In genomic region chr1:41036940-41037339, GRCm38 (mm10) we compare ENCODE assay signal across 18 mouse cellular contexts.
DNase-seq lines count a peak whose midpoint lies in the region; ATAC-seq and TF ChIP-seq lines count a peak whose summit lies in the region.
"Had no signal": no experiment of that assay in that cellular context is flagged by ENCODE, and none has a peak within 500 bp of the region (broad histone marks: within the 10 kb centered on the region; RNA-seq: fewer than 3 reads in every experiment).

No protein-coding gene starts in this region.

- peak; percentile 48; the same call in 1 of the 2 replicates for ATAC-seq in frontal cortex, adult (ENCODE audit: low TSS enrichment)
- ATAC-seq in neural tube, embryonic 15.5 days (ENCODE audit: low FRiP score) = no peak
- ATAC-seq in heart, embryonic 11.5 days (replicated peaks; ENCODE audit: insufficient number of reproducible peaks, low FRiP score, low TSS enrichment) = no peak
- ATAC-seq: intestine, embryonic 16.5 days had no signal

- TF ChIP-seq POLR2A in lung, adult 2 months (IDR thresholded peaks at IDR 0.05; ENCODE audit: borderline replicate concordance, extremely low read depth, low read depth, low read length) = no peak

- no peaks in the 10 kb centered on the region for H3K27me3 ChIP-seq in neural tube, embryonic 15.5 days (replicated peaks)
- no peaks in the 10 kb centered on the region for H3K27me3 ChIP-seq in heart, embryonic 11.5 days (ENCODE audit: control insufficient read depth, insufficient read depth, low read length)
- H3K27me3 ChIP-seq: hindbrain, embryonic 12.5 days; lung, embryonic 15.5 days had no signal

- peak overlapping the region; percentile 3 for H3K4me2 ChIP-seq in neural tube, embryonic 15.5 days
- H3K4me2 ChIP-seq in heart, embryonic 11.5 days = no peak overlapping the region
- H3K4me2 ChIP-seq: hindbrain, embryonic 12.5 days; liver, embryonic 11.5 days; lung, embryonic 15.5 days had no signal

- TF ChIP-seq CTCF in lung, adult 2 months (IDR thresholded peaks at IDR 0.05; ENCODE audit: insufficient read depth, low read length) = no peak

- H3K9ac ChIP-seq in neural tube, embryonic 15.5 days (replicated peaks) = no peak overlapping the region
- no peak overlapping the region for H3K9ac ChIP-seq in heart, embryonic 11.5 days (ENCODE audit: low read depth, low read length)
- H3K9ac ChIP-seq: hindbrain, embryonic 12.5 days; lung, embryonic 15.5 days had no signal

- no peak for DNase-seq in frontal cortex, postnatal 14 days (ENCODE audit: low spot score in 2 of 2)
- DNase-seq in neural tube, embryonic 10.5 days (ENCODE audit: extremely low spot score, low spot score) = no peak
- DNase-seq in hindlimb bud, embryonic 11.5 days (ENCODE audit: extremely low spot score, low read depth, low spot score) = peak; percentile 14
- DNase-seq in retina, postnatal 7 days (ENCODE audit: low read depth, low spot score) = peak; percentile 8
- no peak for DNase-seq in lung, adult 2 months
- DNase-seq: adrenal gland, adult 2 months; B cell, adult 2 months; cerebellum, adult 8-10 months; heart, adult 18-20 months; kidney, postnatal 10 days; layer of hippocampus, postnatal 36 days had no signal

- 0 out of 2 replicates have a peak, but pooled peaks cover 3% of the 10 kb centered on the region for H3K4me1 ChIP-seq in neural tube, embryonic 15.5 days
- H3K4me1 ChIP-seq in lung, adult 2 months (ENCODE audit: control insufficient read depth, insufficient read depth, low read length) = no peaks in the 10 kb centered on the region
- H3K4me1 ChIP-seq in heart, embryonic 11.5 days (ENCODE audit: control insufficient read depth, insufficient read depth, low read length) = no peaks in the 10 kb centered on the region
- H3K4me1 ChIP-seq: hindbrain, embryonic 12.5 days; lung, embryonic 15.5 days had no signal

- WGBS in neural tube, embryonic 15.5 days = 65% methylated on average over 12 of the region's 12 CpGs
- 83% methylated on average over 12 of the region's 12 CpGs for WGBS in lung, adult 2 months
- 85% methylated on average over 12 of the region's 12 CpGs for whole genome bisulfite sequencing in heart, embryonic 11.5 days (ENCODE audit: insufficient replicate concordance)

- no peaks in the 10 kb centered on the region for H3K36me3 ChIP-seq in neural tube, embryonic 15.5 days
- no peaks in the 10 kb centered on the region for H3K36me3 ChIP-seq in heart, embryonic 11.5 days (ENCODE audit: control insufficient read depth, insufficient read depth, low read length)
- H3K36me3 ChIP-seq: hindbrain, embryonic 12.5 days; lung, embryonic 15.5 days had no signal

- no peak overlapping the region for H3K27ac ChIP-seq in neural tube, embryonic 15.5 days (replicated peaks)
- H3K27ac ChIP-seq in heart, embryonic 11.5 days (ENCODE audit: low read depth, low read length) = no peak overlapping the region
- H3K27ac ChIP-seq: hindbrain, embryonic 12.5 days; lung, embryonic 15.5 days had no signal

- H3K4me3 ChIP-seq in neural tube, embryonic 15.5 days (replicated peaks) = no peak overlapping the region
- no peak overlapping the region for H3K4me3 ChIP-seq in lung, adult 2 months (replicated peaks; ENCODE audit: extremely low read depth, low read depth, low read length)
- no peak overlapping the region for H3K4me3 ChIP-seq in heart, embryonic 11.5 days (ENCODE audit: low read depth, low read length)
- H3K4me3 ChIP-seq: hindbrain, embryonic 12.5 days; lung, embryonic 15.5 days had no signal

- H3K9me3 ChIP-seq in neural tube, embryonic 15.5 days (replicated peaks) = no peaks in the 10 kb centered on the region
- H3K9me3 ChIP-seq in heart, embryonic 11.5 days (replicated peaks; ENCODE audit: control insufficient read depth, low read length) = no peaks in the 10 kb centered on the region
- H3K9me3 ChIP-seq: hindbrain, embryonic 12.5 days; lung, embryonic 15.5 days had no signal

Comparison
In these comparisons a context has a peak if more than half of its experiments do, and no peak if none do; other contexts are left out.
1. DNase-seq: peak in hindlimb bud, embryonic 11.5 days (single experiment) and retina, postnatal 7 days (single experiment); none in frontal cortex, postnatal 14 days (0 of 2), neural tube, embryonic 10.5 days (single experiment) and lung, adult 2 months (single experiment).